Mouse (Mus musculus) hindbrain, embryonic 15.5 days (tissue): ENCODE results near the gene Bcl6b. TPM values are rescaled to one million over a fixed set of nuclear protein-coding genes. Genes with fewer than 3 reads are reported as not detected.

ENCODE experiments used
- ATAC-seq: fragments of 200-750 bp; cut with Nextera tagmentation; 2 replicates; pipeline ENCODE4 v1.8.0; 2017; ENCODE audit warnings: low read depth, moderate number of reproducible peaks, moderate TSS enrichment; ENCODE audit not compliant: low FRiP score
- H3K27ac ChIP-seq: fragments of 300-500 bp; sonication (generic); replicated peaks from 2 replicates; pipeline ENCODE4 v1.5.1; 2015; ENCODE audit warnings: mild to moderate bottlenecking, inconsistent platforms
- H3K27me3 ChIP-seq: fragments of 300-500 bp; sonication (generic); 2 replicates; pipeline ENCODE4 v1.6.1; 2015; ENCODE audit warnings: control low read depth, inconsistent platforms
- H3K36me3 ChIP-seq: fragments of 300-500 bp; sonication (generic); 2 replicates; pipeline ENCODE4 v1.6.1; 2015; ENCODE audit warnings: control low read depth, inconsistent platforms
- H3K4me1 ChIP-seq: fragments of 300-500 bp; sonication (generic); replicated peaks from 2 replicates; pipeline ENCODE4 v1.6.1; 2015; ENCODE audit warnings: control low read depth, inconsistent platforms
- H3K4me2 ChIP-seq: fragments of 300-500 bp; sonication (generic); 2 replicates; pipeline ENCODE4 v1.6.1; 2015; ENCODE audit warnings: moderate library complexity, mild to moderate bottlenecking, inconsistent platforms
- H3K4me3 ChIP-seq: fragments of 300-500 bp; sonication (generic); 2 replicates; pipeline ENCODE4 v1.5.1; 2015; ENCODE audit warnings: mild to moderate bottlenecking, inconsistent platforms
- H3K9ac ChIP-seq: fragments of 300-500 bp; sonication (generic); 2 replicates; pipeline ENCODE4 v1.6.1; 2015; ENCODE audit warnings: inconsistent platforms
- H3K9me3 ChIP-seq: fragments of 300-500 bp; sonication (generic); 2 replicates; pipeline ENCODE4 v1.6.1; 2016; ENCODE audit warnings: control low read depth, inconsistent platforms
- WGBS: fragments of 180-500 bp; shearing (Covaris S2); methylation state at CpG from one replicate; pipeline ENCODE4 v1.1.7; 2015; 5-methylcytosine and 5-hydroxymethylcytosine counted together
- polyA plus RNA-seq: library from polyadenylated mRNA; unstranded; fragments of >200 nt; fragmentation: Nextera tagmentation; extraction: Ambion mirVana; gene quantifications from 2 replicates; pipeline ENCODE4 v1.2.1, GENCODE M21; 2015

Gene Bcl6b
- polyA plus RNA-seq, result 5.5 and 5.6 TPM in 2 replicates

GRCm38 (mm10) chr11:70229260-70230010 lies at the start of gene Bcl6b:
Gene Bcl6b (minus strand): TSS chr11:70229798.
- H3K9me3 ChIP-seq, result no peaks in the 10 kb centered on the region
- H3K27me3 ChIP-seq, result peaks cover 49% of the 10 kb centered on the region
- H3K4me1 ChIP-seq, result peaks cover 46% of the 10 kb centered on the region
- WGBS, result 3% methylated on average over 39 of the region's 39 CpGs
- H3K36me3 ChIP-seq, result no peaks in the 10 kb centered on the region
- no peak; the same call in 1 of the 2 replicates for ATAC-seq
- H3K27ac ChIP-seq, result peak within 1 kb of the TSS; percentile 21; the same call in 1 of the 2 replicates
- no peak within 1 kb of the TSS for H3K9ac ChIP-seq
- peak within 1 kb of the TSS; percentile 53 for H3K4me2 ChIP-seq
- H3K4me3 ChIP-seq, result peak within 1 kb of the TSS; percentile 23

GRCm38 (mm10) chr11:70278961-70279360 lies 49.4 kb upstream of the Bcl6b start:
- Histone ChIP-seq H3K9me3 (no peaks in the 10 kb centered on the region), H3K4me2 (no peak overlapping the region), H3K4me1 (no peaks in the 10 kb centered on the region), H3K27me3 (no peaks in the 10 kb centered on the region), H3K27ac (no peak overlapping the region), H3K9ac (no peak overlapping the region), H3K36me3 (no peaks in the 10 kb centered on the region), H3K4me3 (no peak overlapping the region)
- 76% methylated on average over 3 of the region's 3 CpGs for WGBS
- no peak for ATAC-seq

GRCm38 (mm10) chr11:70271641-70272040 lies 42.0 kb upstream of the Bcl6b start:
- Histone ChIP-seq H3K4me1 (no peaks in the 10 kb centered on the region), H3K4me3 (no peak overlapping the region), H3K27me3 (no peaks in the 10 kb centered on the region), H3K4me2 (no peak overlapping the region), H3K36me3 (no peaks in the 10 kb centered on the region), H3K9me3 (no peaks in the 10 kb centered on the region), H3K27ac (no peak overlapping the region), H3K9ac (no peak overlapping the region)
- ATAC-seq, result no peak
- 87% methylated on average over 7 of the region's 7 CpGs for WGBS

GRCm38 (mm10) chr11:70266405-70266804 lies 36.8 kb upstream of the Bcl6b start:
- 95% methylated on average over 1 of the region's 1 CpGs for WGBS
- Histone ChIP-seq H3K4me3 (no peak overlapping the region), H3K4me1 (no peaks in the 10 kb centered on the region), H3K4me2 (no peak overlapping the region), H3K9me3 (no peaks in the 10 kb centered on the region), H3K9ac (no peak overlapping the region), H3K36me3 (no peaks in the 10 kb centered on the region), H3K27me3 (no peaks in the 10 kb centered on the region), H3K27ac (no peak overlapping the region)
- no peak for ATAC-seq

DNA sequence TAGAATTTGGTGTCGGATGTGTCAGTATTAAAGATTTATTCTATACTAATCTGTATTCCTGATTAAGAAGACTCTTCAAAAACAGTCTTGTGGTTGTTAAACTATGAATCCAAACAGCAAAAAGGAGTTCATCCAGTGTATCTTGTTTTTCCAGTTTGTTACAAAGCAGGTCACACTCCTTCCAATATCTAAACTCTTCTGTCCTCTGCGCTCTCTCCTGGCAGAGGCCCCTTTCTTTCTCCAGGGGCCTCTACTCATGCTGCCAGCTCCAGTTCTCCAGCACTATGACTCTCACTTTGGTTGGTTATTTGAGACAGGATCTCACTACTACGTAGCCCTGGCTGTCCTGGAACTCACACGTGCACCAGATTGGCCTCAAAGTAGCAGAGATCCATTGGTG lies 36.2 kb upstream of the Bcl6b start:
- no peaks in the 10 kb centered on the region for H3K9me3 ChIP-seq
- H3K4me3 ChIP-seq, result no peak overlapping the region
- no peaks in the 10 kb centered on the region for H3K4me1 ChIP-seq
- H3K4me2 ChIP-seq, result no peak overlapping the region
- no peak for ATAC-seq
- H3K36me3 ChIP-seq, result no peaks in the 10 kb centered on the region
- no peak overlapping the region for H3K27ac ChIP-seq
- H3K9ac ChIP-seq, result no peak overlapping the region
- no peaks in the 10 kb centered on the region for H3K27me3 ChIP-seq
- 87% methylated on average over 4 of the region's 4 CpGs for WGBS

GRCm38 (mm10) chr11:70265252-70265651 lies 35.7 kb upstream of the Bcl6b start:
- Histone ChIP-seq H3K4me1 (no peaks in the 10 kb centered on the region), H3K36me3 (no peaks in the 10 kb centered on the region), H3K27me3 (no peaks in the 10 kb centered on the region), H3K4me3 (no peak overlapping the region), H3K4me2 (no peak overlapping the region), H3K9me3 (no peaks in the 10 kb centered on the region), H3K27ac (no peak overlapping the region), H3K9ac (no peak overlapping the region)
- 61% methylated on average over 3 of the region's 3 CpGs for WGBS
- ATAC-seq, result no peak

DNA sequence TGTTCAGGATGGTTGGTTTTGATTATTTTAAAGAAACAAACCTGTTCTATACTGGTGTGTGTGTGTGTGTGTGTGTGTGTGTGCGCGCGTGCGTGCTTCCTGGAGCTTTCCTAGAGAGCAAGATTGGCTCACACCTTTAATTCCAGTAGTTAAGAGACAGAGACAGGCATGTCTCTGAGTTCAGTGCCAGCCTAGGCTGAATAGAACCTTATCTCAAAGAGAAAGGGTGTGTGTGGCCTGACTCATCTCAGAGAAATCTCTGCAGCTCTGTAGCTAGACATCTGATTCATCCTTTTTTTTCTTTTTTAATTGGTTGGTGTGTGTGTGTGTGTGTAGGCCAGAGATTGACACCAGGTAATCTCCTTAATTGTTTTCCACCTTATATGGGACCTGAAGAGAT lies 29.4 kb upstream of the Bcl6b start:
- H3K4me1 ChIP-seq, result peaks cover 9% of the 10 kb centered on the region; the same call in 1 of the 2 replicates
- H3K4me3 ChIP-seq, result no peak overlapping the region
- no peak overlapping the region for H3K9ac ChIP-seq
- no peaks in the 10 kb centered on the region for H3K36me3 ChIP-seq
- no peak overlapping the region for H3K4me2 ChIP-seq
- no peak overlapping the region for H3K27ac ChIP-seq
- H3K9me3 ChIP-seq, result no peaks in the 10 kb centered on the region
- H3K27me3 ChIP-seq, result peaks cover 22% of the 10 kb centered on the region
- no peak for ATAC-seq
- 98% methylated on average over 4 of the region's 4 CpGs for WGBS

- Histone ChIP-seq H3K36me3 (no peaks in the 10 kb centered on the region), H3K4me1 (peaks cover 9% of the 10 kb centered on the region; the same call in 1 of the 2 replicates), H3K9me3 (no peaks in the 10 kb centered on the region), H3K27me3 (peaks cover 48% of the 10 kb centered on the region), H3K4me2 (peak within 1 kb of the TSS; percentile 51), H3K9ac (no peak within 1 kb of the TSS), H3K27ac (no peak within 1 kb of the TSS), H3K4me3 (peak within 1 kb of the TSS; percentile 19)
- WGBS, result under 1% methylated on average over 25 of the region's 25 CpGs
- ATAC-seq, result no peak
Observed at GRCm38 (mm10) chr11:70254931-70255531, 25.4 kb upstream of the Bcl6b start, which contains the start of gene Alox12. Gene Alox12 (minus strand): TSS chr11:70255353.

DNA sequence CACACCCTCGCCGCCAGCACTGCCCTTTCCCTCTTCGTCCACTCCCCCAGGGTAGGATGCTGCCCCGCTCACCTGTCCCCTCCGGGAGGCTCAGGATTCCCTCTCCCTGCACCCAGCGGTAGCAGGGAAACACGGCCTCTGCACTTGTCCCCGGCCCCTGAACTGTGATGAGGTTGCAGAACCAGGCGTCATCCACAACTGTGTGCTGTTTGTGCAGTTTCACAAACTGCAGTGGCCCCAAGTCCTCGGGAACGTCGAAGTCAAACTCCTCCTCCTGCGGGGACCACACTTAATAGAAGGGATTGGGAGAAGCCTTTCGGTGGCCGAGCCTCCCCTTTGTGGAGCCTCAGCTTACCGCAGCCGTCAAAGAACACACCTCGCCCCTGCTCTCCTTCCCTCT lies 24.7 kb upstream of the Bcl6b start:
- Histone ChIP-seq H3K4me1 (peaks cover 9% of the 10 kb centered on the region; the same call in 1 of the 2 replicates), H3K36me3 (no peaks in the 10 kb centered on the region), H3K9ac (no peak overlapping the region), H3K27me3 (peaks cover 48% of the 10 kb centered on the region), H3K27ac (no peak overlapping the region), H3K4me3 (peak overlapping the region; percentile 19; the same call in 1 of the 2 replicates), H3K9me3 (no peaks in the 10 kb centered on the region), H3K4me2 (peak overlapping the region; percentile 51)
- 5% methylated on average over 18 of the region's 18 CpGs for whole genome bisulfite sequencing
- no peak for ATAC-seq

DNA sequence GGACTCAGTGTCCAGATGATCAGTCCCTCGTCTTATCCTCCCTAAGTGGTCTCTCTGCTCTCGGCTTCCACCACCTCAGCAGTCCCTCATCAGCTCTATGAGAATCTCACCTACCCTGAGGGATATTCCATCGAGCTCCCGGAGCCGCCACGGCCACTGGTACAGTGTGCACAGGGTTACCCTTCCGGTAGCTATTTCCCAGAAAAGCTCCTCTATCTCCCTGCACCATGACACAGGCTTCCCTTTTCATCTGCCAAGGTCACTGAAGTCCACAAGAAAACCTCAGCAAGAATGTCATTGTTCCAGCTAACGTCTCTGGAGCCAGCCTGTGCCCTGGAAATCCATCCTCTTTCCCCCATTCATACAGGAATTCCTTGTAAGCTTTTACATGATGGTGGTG lies 22.3 kb upstream of the Bcl6b start:
- H3K9ac ChIP-seq, result no peak overlapping the region
- ATAC-seq, result no peak
- 80% methylated on average over 8 of the region's 8 CpGs for WGBS
- peaks cover 9% of the 10 kb centered on the region; the same call in 1 of the 2 replicates for H3K4me1 ChIP-seq
- H3K9me3 ChIP-seq, result no peaks in the 10 kb centered on the region
- no peak overlapping the region for H3K4me3 ChIP-seq
- H3K4me2 ChIP-seq, result no peak overlapping the region
- peaks cover 48% of the 10 kb centered on the region for H3K27me3 ChIP-seq
- no peaks in the 10 kb centered on the region for H3K36me3 ChIP-seq
- H3K27ac ChIP-seq, result no peak overlapping the region

GRCm38 (mm10) chr11:70250150-70250549 lies 20.6 kb upstream of the Bcl6b start:
- no peaks in the 10 kb centered on the region for H3K36me3 ChIP-seq
- H3K27me3 ChIP-seq, result peaks cover 40% of the 10 kb centered on the region
- H3K27ac ChIP-seq, result no peak overlapping the region
- no peak for ATAC-seq
- H3K9ac ChIP-seq, result no peak overlapping the region
- WGBS, result 81% methylated on average over 11 of the region's 11 CpGs
- H3K4me3 ChIP-seq, result no peak overlapping the region
- no peaks in the 10 kb centered on the region for H3K9me3 ChIP-seq
- H3K4me1 ChIP-seq, result peaks cover 7% of the 10 kb centered on the region; the same call in 1 of the 2 replicates
- no peak overlapping the region for H3K4me2 ChIP-seq

DNA sequence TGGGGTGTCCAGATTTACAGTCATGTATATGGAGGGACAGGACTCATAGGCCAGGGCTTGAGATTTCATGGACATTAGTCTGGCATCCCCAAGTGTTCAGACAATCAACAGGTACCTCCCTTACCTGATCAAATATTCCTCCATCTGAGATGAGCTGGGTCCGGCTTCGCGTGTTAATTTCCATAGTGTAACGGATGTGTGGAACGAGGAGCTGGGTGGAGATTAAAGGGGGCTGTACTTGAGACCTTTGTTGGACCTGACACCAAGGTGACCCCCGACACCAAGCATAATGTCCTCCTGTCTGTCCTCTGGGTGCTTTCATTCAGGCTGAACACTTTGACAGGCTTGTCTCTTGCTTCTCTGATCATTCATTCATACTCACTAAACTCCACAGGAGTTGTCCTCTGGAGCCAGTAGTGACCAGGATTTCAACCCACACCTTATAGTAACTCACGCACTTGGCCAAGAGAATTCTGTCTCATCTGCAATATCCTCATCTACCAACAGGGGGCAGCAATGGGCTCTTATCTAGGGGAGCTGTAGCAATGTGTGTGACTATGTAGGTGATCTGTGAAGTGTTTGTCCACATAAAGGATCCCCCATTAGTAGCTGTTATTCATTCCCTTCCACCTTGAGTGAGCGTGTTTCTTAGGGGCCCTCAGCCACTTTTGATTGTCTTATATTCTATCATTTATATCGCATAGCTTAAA lies 17.7 kb upstream of the Bcl6b start:
- Histone ChIP-seq H3K4me1 (no peaks in the 10 kb centered on the region), H3K9ac (no peak overlapping the region), H3K36me3 (no peaks in the 10 kb centered on the region), H3K4me3 (no peak overlapping the region), H3K9me3 (no peaks in the 10 kb centered on the region), H3K4me2 (no peak overlapping the region), H3K27ac (no peak overlapping the region), H3K27me3 (peaks cover 17% of the 10 kb centered on the region)
- WGBS, result 53% methylated on average over 9 of the region's 9 CpGs
- no peak for ATAC-seq
